Mouse (Mus musculus) B cell, adult 67 days (primary cell): ENCODE results near the gene Glra1. TPM values are rescaled to one million over a fixed set of nuclear protein-coding genes. Genes with fewer than 3 reads are reported as not detected.

Experiments used
- total RNA-seq, 2 experiments: library from RNA; stranded (reverse); gene quantifications; 4 replicates each; pipeline ENCODE4 v1.2.4; 2023

Gene Glra1
- total RNA-seq = not detected

DNA sequence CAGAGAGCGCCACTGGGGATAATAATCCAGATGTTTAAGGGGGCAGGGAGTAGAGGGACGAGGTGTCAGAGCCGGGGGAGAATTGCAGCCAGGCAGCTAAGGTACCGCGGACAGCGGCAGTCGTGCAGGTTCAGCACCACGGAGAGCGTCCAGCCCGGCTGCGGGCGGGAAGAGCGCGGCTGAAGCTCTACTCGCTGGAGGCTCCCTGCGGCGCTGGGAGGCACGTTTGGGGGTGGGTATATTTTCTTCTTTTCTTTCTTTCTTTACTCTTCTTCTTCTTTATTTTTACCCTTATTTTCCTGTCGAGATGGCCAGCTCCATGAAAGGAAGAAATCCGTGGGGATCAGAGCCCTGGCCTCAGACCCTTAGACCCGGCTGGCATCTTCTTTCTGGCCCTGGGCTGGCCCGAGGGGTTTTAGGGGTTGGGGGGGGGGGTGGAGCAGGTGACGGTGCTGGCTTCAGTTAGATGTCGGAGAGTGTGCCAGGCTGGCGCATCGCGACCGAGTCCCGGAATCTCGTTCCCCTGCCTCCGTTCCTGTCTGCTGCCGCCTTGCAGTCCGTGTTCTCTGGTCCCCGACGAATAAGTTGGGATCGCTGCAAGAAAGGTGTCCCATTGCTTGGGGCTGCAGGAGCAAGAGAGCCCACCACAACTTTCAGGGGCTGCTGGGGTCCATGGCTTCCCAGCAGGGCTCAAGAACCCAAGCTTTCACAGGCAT is at the start of gene Glra1:
Gene Glra1, minus strand, starts transcription at position 391 of the 716 bp plus-strand sequence.

DNA sequence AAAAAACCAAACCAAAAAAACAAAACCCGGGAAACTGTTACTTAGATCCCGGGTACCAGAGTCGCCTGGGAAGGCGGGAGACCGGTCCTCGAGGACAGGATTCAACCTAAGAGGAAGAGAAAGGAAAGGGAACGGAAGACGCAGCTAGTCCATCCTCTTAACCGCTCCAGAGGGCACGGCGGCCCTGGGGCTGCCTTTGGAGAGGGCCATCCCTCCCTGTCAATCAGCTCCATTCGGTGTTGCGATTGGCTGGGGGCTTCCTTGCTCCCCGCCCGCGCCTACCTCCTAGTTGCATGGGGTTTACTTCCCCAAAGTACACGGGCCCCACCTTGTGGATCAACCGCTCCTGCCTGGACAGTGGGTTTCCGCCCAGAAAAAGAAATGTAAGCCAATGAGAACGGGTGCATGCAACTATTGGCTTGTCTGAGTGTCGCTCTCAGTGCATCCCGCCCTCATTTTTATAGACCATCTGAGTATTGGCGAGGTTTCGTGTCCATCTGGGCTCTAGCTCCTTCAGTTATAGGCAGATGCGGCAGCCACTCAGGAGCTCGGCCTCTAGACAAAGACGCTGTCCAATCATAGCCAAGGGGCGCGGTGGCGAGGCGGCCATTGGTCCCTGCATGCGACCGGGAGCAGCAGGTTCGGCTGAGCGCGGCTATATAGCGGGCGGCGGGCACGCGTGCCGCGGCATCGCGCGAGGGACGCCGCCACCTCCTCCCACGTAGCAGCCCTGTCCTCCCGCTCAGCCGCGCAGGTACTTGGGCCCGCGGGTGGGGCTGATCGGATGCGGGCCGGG is 138.8 kb downstream of the Glra1 start, which contains the start of gene G3bp1:
Gene G3bp1, plus strand, starts transcription at position 638 of the 796 bp plus-strand sequence.

Other genes starting within 250 kb of the Glra1 start
- gene Sparc, start 185.0 kb downstream of the Glra1 start, total RNA-seq = not detected
- 10 to 100 TPM; 49.3 to 51.4 TPM for gene Atox1, start 147.0 kb downstream of the Glra1 start, total RNA-seq
- gene G3bp1, start 138.5 kb downstream of the Glra1 start, total RNA-seq = 10 to 100 TPM; 75.9 to 77.3 TPM